Mouse (Mus musculus): ENCODE data around the gene Cdk8. TPM values are rescaled to one million over a fixed set of nuclear protein-coding genes. Genes with fewer than 3 reads are reported as not detected.

Gene Cdk8
- polyA plus RNA-seq, 1 experiment from 2014 or later, result 25.7 TPM

DNA sequence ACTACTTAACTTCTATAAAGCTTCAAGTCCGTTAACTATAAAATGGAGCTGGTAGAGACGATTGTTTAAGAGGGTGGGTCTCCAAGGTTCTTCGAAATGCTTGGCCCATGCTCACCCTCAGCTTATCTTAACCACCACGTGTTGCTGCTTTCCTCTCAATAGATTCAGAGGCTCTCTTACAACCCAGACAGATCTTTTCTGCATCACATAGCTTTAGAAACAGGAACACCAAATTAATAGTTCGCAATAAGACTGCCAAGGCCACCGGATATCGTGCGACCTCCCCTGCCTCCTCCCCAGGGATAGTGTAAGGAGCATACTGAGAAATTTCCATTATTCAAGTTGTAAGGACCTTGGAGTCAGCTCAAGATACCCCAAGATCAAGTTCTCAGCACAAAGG is 87.4 kb downstream of the Cdk8 start:
- WGBS, result 92% methylated on average over 8 of the region's 8 CpGs
- Histone ChIP-seq H3K9me3 (ENCODE audit: control insufficient read depth, low read length) (no peaks in the 10 kb centered on the region), H3K4me2 (replicated peaks) (no peak overlapping the region), H3K27me3 (ENCODE audit: control insufficient read depth, insufficient read depth, low read length) (no peaks in the 10 kb centered on the region), H3K27ac (no peak overlapping the region), H3K4me1 (replicated peaks; ENCODE audit: control insufficient read depth, insufficient read depth, low read length) (0 out of 2 replicates have a peak, but pooled peaks cover 8% of the 10 kb centered on the region), H3K4me3 (replicated peaks; ENCODE audit: low read length) (no peak overlapping the region), H3K9ac (no peak overlapping the region), H3K36me3 (replicated peaks; ENCODE audit: control insufficient read depth, insufficient read depth) (no peaks in the 10 kb centered on the region)
- no peak for DNase-seq (ENCODE audit: low spot score)
- no peak for ATAC-seq (ENCODE audit: low FRiP score)

DNA sequence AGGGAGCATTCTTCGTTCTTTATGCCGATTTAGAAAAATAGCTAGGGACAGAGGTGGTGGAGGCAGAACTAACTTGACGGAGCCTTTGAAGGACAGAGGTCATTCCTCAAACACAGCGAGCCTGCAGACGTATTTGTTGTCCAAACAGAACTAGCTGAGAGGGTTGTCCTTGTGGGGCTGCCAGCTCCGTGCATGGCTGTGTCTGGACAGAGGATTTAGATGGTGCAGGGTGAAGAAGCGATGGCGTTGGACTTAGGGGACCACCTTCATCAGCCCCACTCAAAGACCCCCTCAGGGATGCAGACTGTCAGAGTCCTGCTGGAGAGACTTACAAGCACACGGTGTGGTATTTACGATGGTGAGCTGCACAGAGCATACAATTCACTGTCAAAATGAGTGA is 97.9 kb downstream of the Cdk8 start:
- DNase-seq (ENCODE audit: low spot score), result no peak
- WGBS, result 57% methylated on average over 10 of the region's 10 CpGs
- no peaks in the 10 kb centered on the region for H3K27me3 ChIP-seq (ENCODE audit: control insufficient read depth, insufficient read depth, low read length)
- H3K9me3 ChIP-seq (ENCODE audit: control insufficient read depth, low read length), result no peaks in the 10 kb centered on the region
- H3K4me1 ChIP-seq (replicated peaks; ENCODE audit: control insufficient read depth, insufficient read depth, low read length), result no peaks in the 10 kb centered on the region
- H3K27ac ChIP-seq, result no peak overlapping the region
- H3K4me3 ChIP-seq (replicated peaks; ENCODE audit: low read length), result no peak overlapping the region
- H3K36me3 ChIP-seq (replicated peaks; ENCODE audit: control insufficient read depth, insufficient read depth), result no peaks in the 10 kb centered on the region
- ATAC-seq (ENCODE audit: low FRiP score), result no peak
- no peak overlapping the region for H3K9ac ChIP-seq
- no peak overlapping the region for H3K4me2 ChIP-seq (replicated peaks)

DNA sequence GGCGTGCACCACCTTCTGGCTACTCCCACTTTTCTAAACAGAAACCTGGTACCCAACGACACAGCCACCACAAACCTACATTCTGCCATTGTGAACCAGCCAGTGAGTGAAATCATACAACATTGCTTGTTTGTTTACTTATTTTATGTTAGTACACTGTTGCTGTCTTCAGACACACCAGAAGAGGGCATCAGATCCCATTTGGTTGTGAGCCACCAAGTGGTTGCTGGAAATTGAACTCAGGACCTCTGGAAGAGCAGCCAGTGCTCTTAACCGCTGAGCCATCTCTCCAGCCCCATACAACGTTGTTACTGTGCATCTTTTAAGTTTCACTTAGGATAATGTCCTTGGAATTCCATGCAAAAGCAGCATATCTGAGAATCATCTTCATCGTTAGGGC is 98.5 kb downstream of the Cdk8 start:
- H3K36me3 ChIP-seq (replicated peaks; ENCODE audit: control insufficient read depth, insufficient read depth), result no peaks in the 10 kb centered on the region
- no peaks in the 10 kb centered on the region for H3K27me3 ChIP-seq (ENCODE audit: control insufficient read depth, insufficient read depth, low read length)
- ATAC-seq (ENCODE audit: low FRiP score) (no peak), DNase-seq (ENCODE audit: low spot score) (no peak)
- no peak overlapping the region for H3K9ac ChIP-seq
- no peak overlapping the region for H3K4me2 ChIP-seq (replicated peaks)
- H3K9me3 ChIP-seq (ENCODE audit: control insufficient read depth, low read length), result no peaks in the 10 kb centered on the region
- H3K4me1 ChIP-seq (replicated peaks; ENCODE audit: control insufficient read depth, insufficient read depth, low read length), result no peaks in the 10 kb centered on the region
- 92% methylated on average over 5 of the region's 5 CpGs for WGBS
- no peak overlapping the region for H3K27ac ChIP-seq
- H3K4me3 ChIP-seq (replicated peaks; ENCODE audit: low read length), result no peak overlapping the region

DNA sequence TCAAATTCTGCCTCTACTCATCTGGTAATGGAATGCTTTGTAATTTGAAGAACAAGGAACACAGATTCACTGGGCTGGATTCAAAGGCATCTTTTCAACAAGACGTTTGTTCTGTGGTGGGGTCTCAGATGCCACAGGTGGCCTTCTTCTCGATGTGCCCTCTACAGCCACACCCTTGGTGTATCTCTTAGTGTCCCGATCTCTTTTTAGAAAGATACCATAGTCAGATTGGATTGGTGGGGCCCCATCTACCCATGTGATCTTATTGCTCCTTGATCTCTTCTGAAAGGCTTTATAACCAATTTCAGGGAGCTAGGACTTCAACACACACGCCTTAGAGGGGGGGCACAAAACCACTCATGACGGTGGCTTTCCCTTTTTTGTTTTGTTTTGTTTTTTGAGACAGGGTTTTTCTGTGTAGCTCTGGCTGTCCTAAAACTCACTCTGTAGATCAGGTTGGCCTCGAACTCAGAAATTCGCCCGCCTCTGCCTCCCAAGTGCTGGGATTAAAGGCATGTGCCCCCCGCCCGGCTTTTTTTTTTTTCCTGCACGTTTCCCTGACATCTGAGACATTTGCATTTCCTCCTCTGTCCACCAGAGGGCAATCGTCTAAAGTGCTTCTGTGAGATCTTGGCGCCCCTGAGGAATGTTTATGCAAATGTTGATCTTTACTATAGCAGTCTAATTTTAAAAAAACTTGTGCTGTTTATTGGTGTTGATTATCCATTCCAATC is 99.2 kb downstream of the Cdk8 start:
- 45% methylated on average over 13 of the region's 13 CpGs for WGBS
- H3K4me2 ChIP-seq (replicated peaks), result no peak overlapping the region
- H3K4me1 ChIP-seq (replicated peaks; ENCODE audit: control insufficient read depth, insufficient read depth, low read length), result no peaks in the 10 kb centered on the region
- ATAC-seq (ENCODE audit: low FRiP score) (no peak), DNase-seq (ENCODE audit: low spot score) (peak; percentile 80)
- H3K9me3 ChIP-seq (ENCODE audit: control insufficient read depth, low read length), result no peaks in the 10 kb centered on the region
- H3K36me3 ChIP-seq (replicated peaks; ENCODE audit: control insufficient read depth, insufficient read depth), result no peaks in the 10 kb centered on the region
- no peaks in the 10 kb centered on the region for H3K27me3 ChIP-seq (ENCODE audit: control insufficient read depth, insufficient read depth, low read length)
- H3K27ac ChIP-seq, result no peak overlapping the region
- no peak overlapping the region for H3K4me3 ChIP-seq (replicated peaks; ENCODE audit: low read length)
- H3K9ac ChIP-seq, result no peak overlapping the region

DNA sequence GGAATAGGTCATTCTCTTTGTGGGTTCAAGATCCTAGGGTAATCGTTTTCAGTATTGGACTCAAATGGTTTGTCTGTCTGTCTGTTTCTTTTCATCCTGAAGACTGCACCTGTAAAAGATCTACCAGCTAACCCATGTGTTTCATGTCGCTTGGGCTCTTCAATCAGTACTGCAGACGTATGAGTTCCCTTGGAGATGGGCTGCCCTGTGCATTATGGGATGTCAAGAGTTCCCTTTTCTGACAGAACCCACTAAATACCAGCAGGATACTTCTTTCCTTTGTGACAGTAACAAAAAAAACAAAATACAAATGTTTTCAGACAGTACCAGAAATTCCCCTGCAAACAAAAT is 99.7 kb downstream of the Cdk8 start:
- 35% methylated on average over 3 of the region's 3 CpGs for WGBS
- DNase-seq (ENCODE audit: low spot score) (no peak), ATAC-seq (ENCODE audit: low FRiP score) (no peak)
- Histone ChIP-seq H3K36me3 (replicated peaks; ENCODE audit: control insufficient read depth, insufficient read depth) (no peaks in the 10 kb centered on the region), H3K27ac (no peak overlapping the region), H3K4me1 (replicated peaks; ENCODE audit: control insufficient read depth, insufficient read depth, low read length) (no peaks in the 10 kb centered on the region), H3K4me2 (replicated peaks) (no peak overlapping the region), H3K4me3 (replicated peaks; ENCODE audit: low read length) (no peak overlapping the region), H3K9ac (no peak overlapping the region), H3K9me3 (ENCODE audit: control insufficient read depth, low read length) (no peaks in the 10 kb centered on the region), H3K27me3 (ENCODE audit: control insufficient read depth, insufficient read depth, low read length) (no peaks in the 10 kb centered on the region)

DNA sequence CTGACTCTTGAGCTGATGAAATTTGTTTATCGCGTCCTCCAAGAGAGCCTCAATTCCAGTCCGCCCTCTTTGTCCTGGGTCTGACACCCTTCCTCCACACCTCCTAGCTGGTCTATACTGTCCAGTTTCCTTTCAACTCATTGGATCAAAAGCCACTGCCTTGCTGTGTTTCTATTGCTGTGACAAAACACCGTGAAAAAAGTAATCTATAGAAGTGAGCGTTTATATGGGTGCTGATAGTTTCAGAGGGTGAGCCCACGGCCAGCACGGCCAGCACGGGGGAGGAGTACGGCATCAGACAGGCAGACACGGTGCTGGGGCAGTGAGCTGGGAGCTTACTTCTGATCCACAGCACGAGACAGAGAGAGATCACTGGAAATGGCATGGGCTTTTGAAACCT is 100.1 kb downstream of the Cdk8 start:
- ATAC-seq (ENCODE audit: low FRiP score), result no peak
- H3K9ac ChIP-seq, result no peak overlapping the region
- 75% methylated on average over 11 of the region's 11 CpGs for WGBS

DNA sequence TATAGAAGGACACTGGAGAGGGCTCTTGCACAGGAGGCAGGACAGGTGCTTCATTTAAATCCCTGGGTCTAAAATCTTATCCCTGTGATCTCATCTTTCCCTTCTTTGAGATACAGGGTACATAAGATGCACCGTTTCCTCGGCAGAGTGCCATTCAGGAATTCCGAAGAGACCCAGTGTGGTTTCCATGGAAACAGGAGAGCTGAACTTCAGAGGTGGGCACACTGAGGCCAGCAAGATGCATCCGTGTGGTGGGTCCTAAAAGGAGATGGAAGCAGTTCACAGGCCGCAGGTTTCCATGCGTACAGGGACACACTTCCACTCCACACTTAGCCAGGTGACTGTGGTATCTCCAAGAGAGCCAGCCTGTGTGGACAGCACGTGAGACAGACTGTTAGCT is 101.5 kb downstream of the Cdk8 start:
- no peak for ATAC-seq (ENCODE audit: low FRiP score)
- Histone ChIP-seq H3K4me2 (replicated peaks) (no peak overlapping the region), H3K9ac (no peak overlapping the region), H3K4me1 (replicated peaks; ENCODE audit: control insufficient read depth, insufficient read depth, low read length) (no peaks in the 10 kb centered on the region), H3K27me3 (ENCODE audit: control insufficient read depth, insufficient read depth, low read length) (no peaks in the 10 kb centered on the region), H3K9me3 (ENCODE audit: control insufficient read depth, low read length) (no peaks in the 10 kb centered on the region), H3K36me3 (replicated peaks; ENCODE audit: control insufficient read depth, insufficient read depth) (no peaks in the 10 kb centered on the region), H3K27ac (no peak overlapping the region), H3K4me3 (replicated peaks; ENCODE audit: low read length) (no peak overlapping the region)
- 50% methylated on average over 7 of the region's 7 CpGs for WGBS
- peak; percentile 47 for DNase-seq (ENCODE audit: low spot score)

More for the DNA sequence above, 100.1 kb downstream of the Cdk8 start:
- no peaks in the 10 kb centered on the region for H3K4me1 ChIP-seq (replicated peaks; ENCODE audit: control insufficient read depth, insufficient read depth, low read length)
- H3K27me3 ChIP-seq (ENCODE audit: control insufficient read depth, insufficient read depth, low read length), result no peaks in the 10 kb centered on the region
- no peaks in the 10 kb centered on the region for H3K36me3 ChIP-seq (replicated peaks; ENCODE audit: control insufficient read depth, insufficient read depth)
- no peaks in the 10 kb centered on the region for H3K9me3 ChIP-seq (ENCODE audit: control insufficient read depth, low read length)
- H3K4me2 ChIP-seq (replicated peaks), result no peak overlapping the region
- DNase-seq (ENCODE audit: low spot score), result no peak
- H3K27ac ChIP-seq, result no peak overlapping the region
- H3K4me3 ChIP-seq (replicated peaks; ENCODE audit: low read length), result no peak overlapping the region

DNA sequence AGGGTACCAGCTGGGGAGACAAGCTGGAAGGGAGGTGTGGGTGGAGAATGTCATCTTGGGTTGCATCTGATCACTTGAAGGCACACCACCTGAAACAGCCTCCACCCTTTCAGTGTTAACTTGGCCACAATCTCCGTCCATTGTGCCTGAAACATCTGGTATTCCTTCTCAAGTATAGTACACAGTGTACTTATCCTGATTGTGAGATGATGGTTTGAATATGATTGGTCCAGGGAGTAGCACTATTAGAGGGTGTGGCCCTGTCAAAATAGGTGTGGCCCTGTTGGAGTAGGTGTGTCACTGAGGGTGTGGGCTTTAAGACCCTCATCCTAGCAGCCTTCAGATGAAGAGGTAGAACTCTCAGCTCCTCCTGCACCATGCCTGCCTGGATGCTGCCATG is 103.4 kb downstream of the Cdk8 start:
- Histone ChIP-seq H3K4me1 (replicated peaks; ENCODE audit: control insufficient read depth, insufficient read depth, low read length) (no peaks in the 10 kb centered on the region), H3K9ac (no peak overlapping the region), H3K27ac (no peak overlapping the region), H3K9me3 (ENCODE audit: control insufficient read depth, low read length) (no peaks in the 10 kb centered on the region), H3K4me2 (replicated peaks) (no peak overlapping the region), H3K4me3 (replicated peaks; ENCODE audit: low read length) (no peak overlapping the region), H3K36me3 (replicated peaks; ENCODE audit: control insufficient read depth, insufficient read depth) (no peaks in the 10 kb centered on the region), H3K27me3 (ENCODE audit: control insufficient read depth, insufficient read depth, low read length) (no peaks in the 10 kb centered on the region)
- DNase-seq (ENCODE audit: low spot score) (no peak), ATAC-seq (ENCODE audit: low FRiP score) (no peak)
- WGBS, result 84% methylated on average over 1 of the region's 1 CpGs

DNA sequence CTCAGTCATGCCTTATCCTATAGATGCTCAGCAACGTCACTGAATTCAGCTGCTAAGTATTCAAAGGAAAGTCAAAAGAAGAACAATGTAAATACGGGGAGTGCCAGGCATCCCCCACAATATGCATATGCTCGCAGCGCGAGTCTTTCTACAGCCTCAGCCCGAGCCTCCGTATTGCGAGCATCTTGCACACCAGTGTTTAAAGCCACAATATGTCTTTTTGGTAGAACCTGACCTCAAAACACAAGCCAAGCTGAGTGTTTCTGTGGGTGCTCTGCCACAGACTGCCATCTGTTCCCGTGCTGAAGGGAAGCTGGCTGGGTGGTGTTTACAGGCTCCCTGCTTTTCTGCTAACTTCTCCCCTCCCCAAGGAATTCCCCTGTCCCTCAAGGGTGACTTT is 107.0 kb downstream of the Cdk8 start:
- no peaks in the 10 kb centered on the region for H3K36me3 ChIP-seq (replicated peaks; ENCODE audit: control insufficient read depth, insufficient read depth)
- DNase-seq (ENCODE audit: low spot score) (no peak), ATAC-seq (ENCODE audit: low FRiP score) (no peak)
- no peak overlapping the region for H3K27ac ChIP-seq
- H3K4me3 ChIP-seq (replicated peaks; ENCODE audit: low read length), result no peak overlapping the region
- WGBS, result 50% methylated on average over 9 of the region's 9 CpGs
- H3K9ac ChIP-seq, result no peak overlapping the region
- no peaks in the 10 kb centered on the region for H3K27me3 ChIP-seq (ENCODE audit: control insufficient read depth, insufficient read depth, low read length)
- H3K9me3 ChIP-seq (ENCODE audit: control insufficient read depth, low read length), result no peaks in the 10 kb centered on the region
- no peaks in the 10 kb centered on the region for H3K4me1 ChIP-seq (replicated peaks; ENCODE audit: control insufficient read depth, insufficient read depth, low read length)
- H3K4me2 ChIP-seq (replicated peaks), result no peak overlapping the region

DNA sequence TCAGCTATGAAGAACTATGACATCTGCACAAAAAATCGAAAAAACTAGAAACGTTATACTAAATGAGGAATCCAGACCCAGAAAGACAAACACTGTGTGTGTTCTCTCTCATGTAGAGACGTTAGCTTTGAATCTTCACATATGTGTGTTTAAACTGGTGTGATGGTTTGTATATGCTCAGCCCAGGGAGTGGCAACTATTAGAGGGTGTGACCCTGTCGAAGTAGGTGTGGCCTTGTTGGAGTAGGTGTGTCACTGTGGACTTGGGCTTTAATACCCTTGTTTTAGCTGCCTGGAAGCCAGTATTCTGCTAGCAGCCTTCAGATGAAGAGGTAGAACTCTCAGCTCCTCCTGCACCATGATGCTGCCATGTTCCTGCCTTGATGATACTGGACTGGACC is 109.0 kb downstream of the Cdk8 start:
- Histone ChIP-seq H3K4me1 (replicated peaks; ENCODE audit: control insufficient read depth, insufficient read depth, low read length) (no peaks in the 10 kb centered on the region), H3K27me3 (ENCODE audit: control insufficient read depth, insufficient read depth, low read length) (no peaks in the 10 kb centered on the region), H3K9me3 (ENCODE audit: control insufficient read depth, low read length) (no peaks in the 10 kb centered on the region), H3K4me2 (replicated peaks) (no peak overlapping the region), H3K27ac (no peak overlapping the region), H3K9ac (no peak overlapping the region), H3K4me3 (replicated peaks; ENCODE audit: low read length) (no peak overlapping the region), H3K36me3 (replicated peaks; ENCODE audit: control insufficient read depth, insufficient read depth) (no peaks in the 10 kb centered on the region)
- ATAC-seq (ENCODE audit: low FRiP score) (no peak), DNase-seq (ENCODE audit: low spot score) (no peak)
- WGBS, result 92% methylated on average over 4 of the region's 4 CpGs
